Mouse (Mus musculus) megakaryocyte-erythroid progenitor cell, adult 5-6 weeks (primary cell): Measurements from ENCODE around the gene Adgrv1. TPM values are rescaled to one million over a fixed set of nuclear protein-coding genes. Genes with fewer than 3 reads are reported as not detected.
A peak's percentile ranks its signal among the peaks of the same experiment; 100 is the strongest.
"Not testable (repeated sequence)": the region's sequence is repeated elsewhere in the genome, so short reads cannot be mapped to it uniquely, and the experiment has no call there.

Experiments used
- ATAC-seq: replicated peaks from 2 replicates; pipeline ENCODE4 v1.8.0; 2016; ENCODE audit warnings: mild to moderate bottlenecking, inconsistent platforms; ENCODE audit not compliant: severe bottlenecking, poor library complexity, low FRiP score, low TSS enrichment
- total RNA-seq, 2 experiments: library from RNA; stranded (forward) in 1 of 2; stranded (reverse) in 1 of 2; fragments of 200-1000, 215-1000 nt in 1 of 2; fragments of >200 nt in 1 of 2; fragmentation: Nextera tagmentation in 1 of 2; gene quantifications; 2 replicates each; pipeline ENCODE4 v1.2.3; 2014 to 2017

Adgrv1 gene
- total RNA-seq, 2 experiments from 2014 or later = not detected

DNA sequence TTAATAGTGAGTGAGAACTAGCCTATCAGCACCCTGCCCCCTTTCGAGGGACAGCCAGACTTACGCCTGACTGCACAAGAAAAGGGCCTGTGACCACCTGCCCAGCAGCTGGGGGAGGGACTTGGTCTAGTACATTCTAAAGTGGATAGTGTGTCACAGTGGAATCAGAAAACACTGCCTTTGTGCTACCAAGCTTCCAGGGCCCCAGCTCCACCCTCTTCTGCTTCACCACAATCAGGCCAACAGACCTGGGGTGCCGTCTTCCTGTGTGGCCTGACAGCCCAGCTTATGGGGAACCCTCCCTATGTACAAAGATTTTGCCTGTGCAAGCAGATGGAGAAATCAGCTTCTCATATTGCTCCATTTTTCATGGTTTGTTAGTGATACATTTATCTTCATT, 3.6 kb downstream of the Adgrv1 start:
- peak; percentile 46; the same call in 1 of the 2 replicates for ATAC-seq

- no peak for ATAC-seq
Observed at GRCm38 (mm10) chr13:81628631-81629190, 4.2 kb downstream of the Adgrv1 start.

- not testable (repeated sequence) for ATAC-seq
Observed at GRCm38 (mm10) chr13:81627861-81628260, 5.1 kb downstream of the Adgrv1 start.

GRCm38 (mm10) chr13:81610349-81610748, 22.6 kb downstream of the Adgrv1 start:
- ATAC-seq = no peak

- no peak for ATAC-seq
Observed at GRCm38 (mm10) chr13:81606991-81607390, 26.0 kb downstream of the Adgrv1 start.

DNA sequence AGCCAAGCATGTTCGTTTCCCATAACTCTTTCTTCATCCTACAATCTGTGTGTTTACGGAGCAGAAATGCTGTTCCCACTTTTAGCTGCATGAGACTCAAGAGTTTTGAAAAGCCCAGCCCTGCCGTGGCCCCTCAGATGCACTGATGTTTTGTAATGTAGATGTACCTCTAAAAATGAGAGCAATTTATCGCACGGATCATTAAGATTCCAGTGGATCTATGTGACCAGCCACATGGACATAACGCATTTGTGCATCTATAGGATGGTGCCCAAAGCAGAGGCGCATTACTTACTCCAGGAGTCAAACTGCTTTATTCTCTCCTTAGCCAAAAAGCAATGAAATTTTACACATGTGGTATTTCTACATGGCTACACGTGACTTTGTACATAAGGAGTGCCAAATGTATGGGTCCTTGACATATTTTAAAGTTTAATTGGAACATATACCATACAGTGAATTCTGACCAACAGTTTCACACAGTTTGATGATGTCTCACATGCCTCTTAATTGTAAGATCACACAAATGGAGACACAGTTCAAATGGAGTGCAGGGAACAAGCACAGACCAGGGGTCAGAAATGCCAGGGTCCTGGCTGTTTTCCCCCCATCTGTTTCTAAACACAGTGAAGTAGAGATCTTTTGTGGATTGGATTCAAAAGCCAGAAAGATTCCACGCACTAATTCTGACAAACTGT, 35.9 kb downstream of the Adgrv1 start:
- ATAC-seq = no peak

DNA sequence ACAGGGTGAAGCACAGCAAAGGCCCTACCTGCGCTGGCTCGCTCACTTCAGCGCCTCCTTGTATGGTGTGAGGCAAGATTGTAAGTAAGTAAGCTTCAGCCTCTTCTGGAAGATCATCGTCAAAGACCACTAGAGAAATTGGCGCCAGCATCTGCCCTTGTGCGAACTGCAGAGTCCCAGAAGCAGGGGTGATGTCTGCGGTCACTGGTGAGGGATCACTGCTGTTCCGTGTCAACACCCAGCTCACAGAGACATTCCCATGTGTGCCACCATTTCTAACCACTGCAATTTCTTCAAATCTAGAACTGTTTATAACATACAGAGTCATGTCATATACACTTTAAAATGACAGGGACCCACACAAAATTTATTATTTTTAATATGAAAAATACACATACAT, 54.3 kb downstream of the Adgrv1 start:
- no peak for ATAC-seq

DNA sequence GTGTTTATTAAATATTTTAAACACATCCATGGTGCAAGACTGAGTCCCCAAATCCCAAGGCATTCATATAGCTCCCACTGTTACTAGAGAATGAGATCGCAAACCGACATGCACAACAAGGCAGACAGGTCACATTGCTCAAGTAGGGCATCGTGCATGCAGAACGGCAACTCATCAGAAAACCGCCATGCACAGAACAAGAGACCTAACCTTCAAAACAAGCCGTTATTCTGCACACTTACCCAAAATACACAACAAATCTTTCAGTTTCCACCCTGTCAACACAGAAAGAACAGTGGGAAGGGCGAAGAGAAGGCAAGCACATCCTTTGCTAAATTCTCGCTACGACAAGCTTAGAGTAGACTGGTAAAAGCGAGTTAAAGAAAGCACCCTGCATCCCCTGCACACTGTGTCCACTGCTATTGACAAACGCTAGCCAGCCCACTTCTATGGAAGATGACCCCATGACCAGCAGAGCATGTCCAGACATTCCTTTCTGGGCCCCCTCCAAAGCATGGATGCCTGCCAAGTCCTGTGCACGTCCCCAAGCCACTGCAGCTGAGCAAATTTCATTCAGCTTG, 62.6 kb downstream of the Adgrv1 start:
- ATAC-seq = no peak

DNA sequence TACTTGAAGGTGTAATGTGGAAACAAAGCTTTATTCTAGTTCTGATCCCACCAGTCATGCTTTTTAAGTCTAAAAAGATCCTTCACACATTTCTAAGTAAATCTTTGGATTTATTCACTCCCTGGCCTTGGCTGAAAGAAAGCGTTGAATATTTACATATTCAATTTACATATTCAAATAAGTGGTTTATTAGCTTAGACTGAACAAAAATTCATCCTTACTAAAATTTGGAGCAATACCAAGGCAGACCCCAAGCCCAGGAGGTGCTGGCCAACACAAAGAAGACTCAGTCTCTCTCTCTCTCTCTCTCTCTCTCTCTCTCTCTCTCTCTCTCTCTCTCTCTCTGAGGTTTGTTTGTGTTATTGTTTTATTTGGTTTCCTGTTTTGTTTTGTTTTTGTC, 82.9 kb downstream of the Adgrv1 start:
- ATAC-seq = no peak

DNA sequence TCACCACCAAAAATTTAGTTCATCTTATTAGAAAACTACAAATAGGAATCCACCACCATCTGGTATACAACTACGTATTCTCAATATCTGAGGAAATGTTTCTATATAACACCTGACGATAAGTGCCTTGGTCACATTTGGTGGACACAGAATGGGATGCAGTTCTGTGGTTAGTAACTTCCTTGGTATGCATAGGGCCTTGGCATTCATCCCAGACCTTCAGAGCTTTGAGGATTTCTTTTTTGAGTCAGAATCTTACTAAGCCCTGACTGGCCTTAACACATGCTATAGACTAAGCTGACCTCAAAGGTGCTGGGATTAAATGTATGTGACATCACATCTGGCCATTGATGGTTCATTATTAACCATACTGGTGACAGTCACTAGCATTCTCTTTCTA, 98.0 kb downstream of the Adgrv1 start:
- ATAC-seq = no peak

DNA sequence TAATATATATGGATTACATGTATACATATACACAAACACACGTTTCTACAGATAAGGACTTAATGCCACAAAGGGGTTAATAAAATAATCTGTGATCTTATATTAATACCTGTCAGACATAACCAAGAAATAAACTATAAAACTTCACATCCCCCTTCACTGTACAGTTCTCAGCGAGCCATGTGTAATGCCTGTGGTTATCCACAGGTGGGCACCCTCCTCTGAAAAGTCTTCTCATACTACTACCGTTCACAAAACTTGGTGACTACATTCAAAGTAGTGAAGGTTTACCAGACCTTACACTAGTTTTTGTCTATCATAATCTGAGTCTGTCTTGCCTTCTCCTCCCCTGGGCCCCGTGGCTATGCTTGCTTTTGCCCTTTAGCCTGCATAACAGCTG, 106.3 kb downstream of the Adgrv1 start:
- peak; percentile 81 for ATAC-seq

GRCm38 (mm10) chr13:81510142-81510541, 122.8 kb downstream of the Adgrv1 start:
- no peak for ATAC-seq

DNA sequence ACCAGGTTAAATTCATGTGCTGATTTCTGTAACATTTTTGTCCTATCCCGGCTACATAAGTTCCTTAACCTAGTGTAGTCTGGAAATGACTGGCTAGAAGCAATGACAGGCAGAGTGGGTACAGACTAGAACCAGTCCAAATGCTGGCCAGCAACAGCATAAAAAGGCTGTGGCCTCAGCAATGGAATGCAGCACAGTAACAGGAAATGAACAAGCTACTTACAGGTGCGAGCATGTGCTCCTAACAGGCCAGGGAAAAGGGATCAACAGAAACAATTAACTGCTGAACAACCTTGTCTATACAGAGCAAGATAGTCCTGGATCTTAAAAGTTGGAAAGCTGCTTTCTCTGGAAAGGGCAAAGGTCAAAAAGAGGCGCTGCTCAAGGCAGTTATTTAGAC, 135.9 kb downstream of the Adgrv1 start:
- no peak for ATAC-seq

DNA sequence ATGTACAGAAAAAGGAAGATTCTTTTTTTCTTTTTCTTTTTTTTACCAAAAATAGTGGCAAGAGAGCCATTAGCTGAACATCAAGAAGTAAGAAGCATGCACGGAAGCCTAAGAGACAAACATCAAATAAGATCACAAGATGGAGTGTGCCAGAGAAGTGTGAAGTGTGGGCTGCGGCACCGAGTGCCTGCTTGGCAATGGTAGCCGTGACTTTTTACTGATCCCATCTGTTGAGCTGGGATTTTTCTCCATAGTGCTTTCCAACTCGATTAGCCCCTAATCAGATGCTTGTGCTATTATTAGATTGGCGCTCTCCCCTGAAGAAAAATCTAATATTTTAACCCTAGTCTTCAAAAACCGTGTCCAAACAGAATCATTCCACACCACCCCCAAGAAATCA, 141.0 kb downstream of the Adgrv1 start:
- no peak for ATAC-seq

DNA sequence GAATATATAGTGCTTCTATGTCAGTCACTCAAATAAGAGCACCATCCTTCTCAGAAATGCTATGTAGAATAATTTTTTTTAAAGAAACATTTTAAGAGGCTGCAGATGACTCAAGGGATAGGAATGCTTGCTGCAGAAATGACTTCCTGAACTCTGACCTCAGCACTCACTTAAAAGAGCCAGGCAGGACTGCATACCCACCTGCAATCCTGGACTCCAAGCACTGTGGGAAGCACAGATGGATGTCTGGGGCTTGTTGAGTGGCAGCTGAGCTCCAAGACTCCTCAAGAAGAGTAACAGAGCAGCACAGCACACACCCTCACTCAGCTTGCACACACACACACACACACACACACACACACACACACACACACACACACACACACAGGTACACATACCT, 146.0 kb downstream of the Adgrv1 start:
- no peak for ATAC-seq

DNA sequence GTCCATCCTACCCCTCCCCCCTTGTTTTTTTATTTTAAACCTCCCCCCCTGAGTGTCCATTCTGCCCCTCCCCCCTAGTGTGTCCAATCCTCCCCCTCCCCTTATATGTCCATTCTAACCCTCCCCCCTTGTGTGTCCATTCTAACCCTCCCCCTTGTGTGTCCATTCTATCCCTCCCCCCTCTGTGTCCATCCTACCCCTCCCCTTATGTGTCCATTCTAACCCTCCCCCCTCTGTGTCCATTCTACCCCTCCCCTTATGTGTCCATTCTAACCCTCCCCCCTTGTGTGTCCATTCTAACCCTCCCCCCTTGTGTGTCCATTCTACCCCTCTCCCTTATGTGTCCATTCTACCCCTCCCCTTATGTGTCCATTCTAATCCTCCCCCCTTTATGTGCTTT, 159.2 kb downstream of the Adgrv1 start:
- no peak for ATAC-seq

DNA sequence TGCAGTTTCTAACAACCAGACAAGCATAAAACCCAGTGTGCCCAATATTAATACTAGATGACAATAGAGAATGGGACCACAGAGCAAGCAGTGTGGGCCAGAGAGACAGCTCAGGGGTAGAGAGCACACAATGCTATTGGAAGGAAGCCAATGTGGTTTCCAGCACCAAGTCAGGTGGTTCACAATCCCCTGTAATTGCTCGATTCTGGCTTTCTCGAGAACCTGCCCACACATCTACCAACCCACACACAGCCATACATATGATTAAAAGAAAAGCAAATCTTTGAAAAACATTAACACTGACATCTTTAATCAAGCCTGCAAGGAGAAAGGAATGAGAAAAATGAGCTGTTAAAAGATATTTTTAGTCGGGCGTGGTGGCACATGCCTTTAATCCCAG, 166.3 kb downstream of the Adgrv1 start:
- no peak for ATAC-seq

- no peak for ATAC-seq
Observed at GRCm38 (mm10) chr13:81465794-81466193, 167.2 kb downstream of the Adgrv1 start.

GRCm38 (mm10) chr13:81449630-81450029, 183.3 kb downstream of the Adgrv1 start:
- ATAC-seq = no peak

GRCm38 (mm10) chr13:81449198-81449597, 183.8 kb downstream of the Adgrv1 start:
- ATAC-seq = no peak

GRCm38 (mm10) chr13:81441412-81441811, 191.5 kb downstream of the Adgrv1 start:
- ATAC-seq = no peak
